Mouse (Mus musculus): ENCODE measurements around the gene Lrp5. TPM values are rescaled to one million over a fixed set of nuclear protein-coding genes. Genes with fewer than 3 reads are reported as not detected.

The Lrp5 gene
- polyA plus RNA-seq, 1 experiment from 2014 or later, result 1.4 TPM

DNA sequence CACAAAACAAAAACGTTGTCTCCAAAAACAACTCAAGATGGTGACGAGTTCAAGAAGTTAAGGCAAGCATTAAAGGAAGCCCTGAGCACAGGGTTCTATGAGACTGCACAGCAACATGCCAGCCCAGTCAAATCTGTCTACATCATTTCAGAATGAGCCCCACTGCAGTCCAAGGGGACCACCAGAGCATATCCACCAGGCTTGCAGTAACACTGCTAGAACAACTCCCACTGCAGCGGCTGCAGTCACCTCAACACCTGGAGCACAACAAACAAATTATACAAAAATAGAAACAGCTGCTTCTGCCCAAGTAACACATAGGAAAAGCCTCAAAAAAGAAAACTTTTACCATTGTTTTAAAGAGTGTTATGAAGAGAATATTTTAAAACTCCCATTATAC is 151.4 kb downstream of the Lrp5 start:
- no peak overlapping the region for H3K27ac ChIP-seq
- no peaks in the 10 kb centered on the region for H3K36me3 ChIP-seq
- ATAC-seq (ENCODE audit: low FRiP score), result no peak
- H3K9me3 ChIP-seq, result no peaks in the 10 kb centered on the region
- peaks cover under 1% of the 10 kb centered on the region; the same call in 1 of the 2 replicates for H3K4me1 ChIP-seq (replicated peaks)
- no peak overlapping the region for H3K4me2 ChIP-seq
- H3K27me3 ChIP-seq, result no peaks in the 10 kb centered on the region
- H3K9ac ChIP-seq, result no peak overlapping the region
- H3K4me3 ChIP-seq, result no peak overlapping the region
- WGBS, result 86% methylated on average over 3 of the region's 3 CpGs

Other genes with a start within 250 kb of the Lrp5 start
- 60.6 and 62.6 TPM in 2 replicates for gene Ppp6r3, start 110.8 kb downstream of the Lrp5 start, polyA plus RNA-seq (2015; fragmentation: Nextera tagmentation; extraction: Ambion mirVana)
- gene 1810055G02Rik, start 21.7 kb upstream of the Lrp5 start, polyA plus RNA-seq (2015; fragmentation: Nextera tagmentation; extraction: Ambion mirVana), result 33.5 and 33.9 TPM in 2 replicates
- gene Kmt5b, start 80.9 kb upstream of the Lrp5 start, polyA plus RNA-seq (2015; fragmentation: Nextera tagmentation; extraction: Ambion mirVana), result 54.4 and 57.5 TPM in 2 replicates
- gene Chka, start 165.2 kb upstream of the Lrp5 start, polyA plus RNA-seq (2015; fragmentation: Nextera tagmentation; extraction: Ambion mirVana), result 52.9 TPM in 2 replicates
- 15.0 and 15.8 TPM in 2 replicates for gene Tcirg1, start 220.6 kb upstream of the Lrp5 start, polyA plus RNA-seq (2015; fragmentation: Nextera tagmentation; extraction: Ambion mirVana)
- gene Ndufs8, start 226.2 kb upstream of the Lrp5 start, polyA plus RNA-seq (2015; fragmentation: Nextera tagmentation; extraction: Ambion mirVana), result 261 and 264 TPM in 2 replicates
- gene Aldh3b1, start 243.2 kb upstream of the Lrp5 start, polyA plus RNA-seq (2015; fragmentation: Nextera tagmentation; extraction: Ambion mirVana), result 1.9 and 2.1 TPM in 2 replicates
- 10.1 and 13.2 TPM in 2 replicates for gene Unc93b1, start 248.6 kb upstream of the Lrp5 start, polyA plus RNA-seq (2015; fragmentation: Nextera tagmentation; extraction: Ambion mirVana)